Mouse (Mus musculus): Measurements from ENCODE around the gene Mipep.

Mipep gene

GRCm38 (mm10) chr14:60784427-60785315 lies at the start of gene Mipep:
Gene Mipep, plus strand, starts transcription at chr14:60784573.
- peak; percentile 88 for DNase-seq (ENCODE audit: low spot score)

GRCm38 (mm10) chr14:60735206-60735605 lies 49.2 kb upstream of the Mipep start:
- no peak for DNase-seq (ENCODE audit: low spot score)

GRCm38 (mm10) chr14:60735848-60736547 lies 48.4 kb upstream of the Mipep start:
- no peak for DNase-seq (ENCODE audit: low spot score)

DNA sequence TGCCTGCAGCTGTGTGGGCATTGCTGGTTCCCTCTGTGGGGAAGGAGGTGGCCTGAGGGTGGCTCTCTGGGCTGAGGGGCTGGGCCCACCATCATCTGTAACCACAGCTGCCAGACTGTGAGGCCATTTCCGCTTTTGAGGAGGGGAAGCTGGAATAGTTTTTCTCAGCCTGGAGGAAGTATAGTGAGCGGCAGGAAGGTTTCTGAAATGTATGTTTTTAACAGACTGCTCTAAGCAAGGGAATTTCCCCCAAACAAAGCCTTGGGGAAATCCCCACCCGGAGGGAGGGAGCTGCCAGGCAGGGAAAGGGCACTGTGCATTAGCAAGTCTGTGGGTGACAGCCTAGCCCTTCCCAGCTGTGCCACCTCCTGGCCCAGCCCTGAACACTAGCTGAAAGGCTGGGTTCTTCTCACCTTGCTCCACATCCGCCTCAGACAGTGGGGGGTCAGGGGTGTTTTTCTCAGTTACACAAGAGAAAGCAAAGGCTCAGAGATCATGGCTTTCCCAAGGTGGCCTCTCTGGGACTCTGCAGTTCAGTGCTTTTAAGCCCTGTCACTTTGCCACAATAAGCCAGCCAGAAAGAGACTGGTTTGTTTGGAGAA lies 47.7 kb upstream of the Mipep start:
- peak; percentile 77 for DNase-seq (ENCODE audit: low spot score)

DNA sequence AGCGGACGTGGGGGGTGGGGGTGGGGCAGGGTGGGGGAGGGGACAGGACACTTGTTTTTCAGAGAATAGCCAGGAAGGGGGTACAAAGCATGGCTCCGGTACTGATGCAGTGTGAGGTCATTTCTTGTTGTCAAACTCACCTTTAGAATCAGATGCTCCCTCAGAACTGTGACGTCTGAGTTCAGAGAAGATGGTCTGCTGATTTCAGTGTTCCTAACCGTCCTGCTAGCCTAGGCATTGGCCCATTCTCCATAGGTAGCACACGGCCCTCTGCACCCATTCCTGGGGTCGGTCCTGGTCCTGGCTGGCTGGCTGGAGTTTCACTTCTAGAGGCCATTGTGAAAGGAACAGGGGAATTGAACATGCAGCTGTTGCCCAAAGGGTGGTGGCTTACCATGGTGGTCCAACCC lies 47.2 kb upstream of the Mipep start:
- no peak for DNase-seq (ENCODE audit: low spot score)

- DNase-seq (ENCODE audit: low spot score) = peak; percentile 69
Observed at GRCm38 (mm10) chr14:60738434-60738938, 45.9 kb upstream of the Mipep start.

GRCm38 (mm10) chr14:60739155-60739554 lies 45.2 kb upstream of the Mipep start:
- no peak for DNase-seq (ENCODE audit: low spot score)

GRCm38 (mm10) chr14:60739616-60740015 lies 44.8 kb upstream of the Mipep start:
- no peak for DNase-seq (ENCODE audit: low spot score)

GRCm38 (mm10) chr14:60740507-60740906 lies 43.9 kb upstream of the Mipep start:
- DNase-seq (ENCODE audit: low spot score) = no peak

- DNase-seq (ENCODE audit: low spot score) = no peak
Observed at GRCm38 (mm10) chr14:60741033-60741432, 43.3 kb upstream of the Mipep start.

DNA sequence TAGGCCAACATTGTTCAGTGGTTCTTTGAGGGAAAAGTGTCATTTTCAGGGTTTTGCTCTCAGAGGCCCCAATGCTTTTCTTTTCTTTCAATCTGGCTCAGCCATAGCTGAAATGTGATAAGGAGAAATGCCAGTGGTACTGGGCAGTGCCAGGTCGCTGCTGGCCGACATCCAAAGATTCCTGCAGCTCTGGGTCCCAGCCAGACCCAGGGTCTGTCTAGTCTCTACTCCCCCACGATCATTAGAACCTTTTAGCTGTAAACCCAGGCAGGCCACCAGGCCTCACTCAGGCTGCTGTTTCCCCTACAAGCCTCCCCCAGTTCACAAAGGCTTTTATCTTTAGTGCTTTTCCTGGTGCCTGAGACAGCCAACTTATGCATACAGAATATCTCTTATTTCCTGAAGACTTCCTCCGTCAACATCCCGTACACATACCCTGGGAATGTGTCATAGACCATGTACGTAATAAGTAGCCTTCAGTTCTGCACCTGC lies 42.8 kb upstream of the Mipep start:
- no peak for DNase-seq (ENCODE audit: low spot score)

- DNase-seq (ENCODE audit: low spot score) = no peak
Observed at GRCm38 (mm10) chr14:60743681-60744080, 40.7 kb upstream of the Mipep start.

DNA sequence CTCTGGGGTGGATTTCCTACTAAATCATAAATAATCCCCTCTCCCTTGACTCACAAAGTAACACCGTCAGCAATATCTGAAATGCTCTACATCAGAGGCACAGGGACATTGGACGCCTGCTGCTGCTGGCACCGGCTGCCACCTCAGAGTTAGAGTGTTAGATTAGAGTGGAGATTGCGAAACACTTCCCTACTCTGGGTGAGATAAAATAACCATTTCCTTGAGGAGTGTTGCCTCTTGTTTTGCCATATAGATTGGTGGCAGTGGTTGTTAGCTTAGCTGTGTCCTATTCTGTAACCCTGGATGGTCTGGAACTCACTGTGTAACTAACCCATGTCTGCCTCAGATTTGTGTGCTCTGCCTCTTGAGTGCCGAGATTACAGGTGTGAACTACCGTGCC lies 39.2 kb upstream of the Mipep start:
- DNase-seq (ENCODE audit: low spot score) = peak; percentile 68

DNA sequence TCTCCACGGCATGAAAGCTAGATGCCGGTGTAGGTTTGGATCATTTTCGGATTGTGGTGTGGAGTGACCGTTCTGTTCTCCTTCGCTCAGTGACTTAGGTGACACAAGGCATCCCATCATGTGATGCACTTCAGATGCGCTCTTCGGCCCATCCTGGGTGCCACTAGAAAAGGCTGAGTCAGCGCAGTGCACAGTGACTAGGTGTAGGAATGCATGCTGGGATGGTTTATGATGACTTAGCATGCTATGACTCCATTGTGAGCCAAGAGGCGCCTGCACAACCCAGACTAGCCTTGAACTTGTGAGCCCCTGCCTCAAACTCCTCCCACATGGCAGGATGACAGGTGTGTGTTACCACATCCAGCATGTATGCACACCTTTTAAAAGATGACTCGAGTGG lies 38.2 kb upstream of the Mipep start:
- no peak for DNase-seq (ENCODE audit: low spot score)

- no peak for DNase-seq (ENCODE audit: low spot score)
Observed at GRCm38 (mm10) chr14:60747154-60747870, 37.1 kb upstream of the Mipep start.

DNA sequence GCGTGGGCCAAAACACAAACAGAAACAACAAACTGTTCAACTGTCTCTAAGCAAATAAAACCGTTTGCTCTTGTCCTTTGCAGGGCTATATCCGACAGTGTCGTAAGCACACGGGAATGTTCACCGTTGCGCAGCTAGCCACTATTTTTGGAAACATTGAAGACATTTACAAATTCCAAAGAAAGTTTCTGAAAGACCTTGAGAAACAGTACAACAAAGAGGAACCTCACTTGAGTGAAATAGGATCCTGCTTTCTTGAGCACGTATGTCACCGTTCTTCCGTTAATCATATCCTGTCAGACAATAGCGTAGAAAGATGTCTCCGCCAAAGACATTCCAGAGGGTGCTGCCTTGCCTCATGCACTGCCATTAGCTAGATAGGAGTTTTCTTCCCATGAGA lies 34.5 kb upstream of the Mipep start:
- DNase-seq (ENCODE audit: low spot score) = no peak

DNA sequence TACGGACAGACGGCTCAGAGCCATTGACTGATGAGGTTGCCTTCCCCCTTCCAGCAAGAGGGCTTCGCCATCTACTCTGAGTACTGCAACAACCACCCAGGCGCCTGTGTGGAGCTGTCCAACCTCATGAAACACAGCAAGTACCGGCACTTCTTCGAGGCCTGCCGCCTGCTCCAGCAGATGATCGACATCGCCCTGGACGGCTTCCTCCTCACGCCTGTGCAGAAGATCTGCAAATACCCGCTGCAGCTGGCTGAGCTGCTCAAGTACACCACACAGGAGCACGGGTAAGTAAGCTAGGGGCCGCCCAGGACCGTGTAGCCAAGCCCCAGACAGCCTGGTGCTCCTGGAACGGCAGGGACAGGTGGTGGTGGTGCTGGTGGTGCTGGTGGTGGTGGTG lies 32.8 kb upstream of the Mipep start:
- no peak for DNase-seq (ENCODE audit: low spot score)

DNA sequence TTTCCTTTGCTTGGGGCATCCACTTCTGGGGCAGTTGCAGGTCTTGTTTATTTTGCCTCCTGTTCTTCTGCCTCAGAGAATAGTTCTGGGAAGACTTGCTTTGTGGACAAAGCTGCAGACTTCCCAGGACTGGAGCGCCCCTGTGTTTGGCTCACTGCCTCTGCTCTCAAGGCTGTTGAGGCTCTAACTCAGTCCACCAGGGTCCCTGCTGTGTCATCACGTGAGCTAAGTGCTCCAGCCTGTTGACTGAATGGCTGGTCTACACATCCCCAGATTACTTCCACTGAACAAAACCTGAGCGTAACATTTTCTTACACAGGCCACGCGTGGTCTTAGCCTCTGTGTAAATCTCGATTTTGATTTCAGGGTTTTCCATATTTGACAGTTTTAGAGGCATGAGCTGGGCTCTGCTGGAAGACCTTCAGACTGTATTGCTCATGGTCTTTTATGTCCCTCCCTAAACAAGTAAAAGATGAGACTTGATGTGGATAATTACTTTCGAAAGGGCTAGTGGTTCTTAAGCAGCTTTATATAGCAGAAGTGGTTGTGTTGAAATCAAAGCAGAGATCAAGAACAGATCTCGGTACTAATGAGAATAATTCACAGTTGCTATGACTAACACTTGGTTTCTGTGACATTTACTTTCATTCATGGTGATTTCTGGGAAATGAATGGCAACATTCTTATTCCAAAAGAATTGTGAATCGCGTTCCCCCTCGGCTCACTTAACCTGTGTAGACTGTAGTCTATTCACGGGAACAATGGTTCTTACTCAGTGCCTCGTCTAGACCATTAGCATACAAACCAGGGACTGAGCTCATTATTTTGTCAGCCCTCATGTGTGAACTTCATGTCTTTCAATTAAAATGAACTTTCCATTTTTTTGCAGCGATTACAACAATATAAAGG lies 31.2 kb upstream of the Mipep start:
- no peak for DNase-seq (ENCODE audit: low spot score)

DNA sequence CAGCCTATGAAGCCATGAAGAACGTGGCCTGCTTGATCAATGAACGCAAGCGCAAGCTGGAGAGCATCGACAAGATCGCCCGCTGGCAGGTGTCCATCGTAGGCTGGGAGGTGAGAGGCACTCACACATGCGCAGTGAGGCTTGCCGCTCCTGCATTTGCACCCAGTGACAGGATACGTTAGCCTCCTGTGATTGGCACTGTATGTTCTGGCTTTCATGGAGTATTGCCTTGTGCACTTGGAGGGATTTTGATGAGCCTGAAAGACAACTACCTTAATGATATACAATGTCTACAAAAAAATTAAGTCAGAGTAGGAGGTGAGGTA lies 30.6 kb upstream of the Mipep start:
- DNase-seq (ENCODE audit: low spot score) = no peak

DNA sequence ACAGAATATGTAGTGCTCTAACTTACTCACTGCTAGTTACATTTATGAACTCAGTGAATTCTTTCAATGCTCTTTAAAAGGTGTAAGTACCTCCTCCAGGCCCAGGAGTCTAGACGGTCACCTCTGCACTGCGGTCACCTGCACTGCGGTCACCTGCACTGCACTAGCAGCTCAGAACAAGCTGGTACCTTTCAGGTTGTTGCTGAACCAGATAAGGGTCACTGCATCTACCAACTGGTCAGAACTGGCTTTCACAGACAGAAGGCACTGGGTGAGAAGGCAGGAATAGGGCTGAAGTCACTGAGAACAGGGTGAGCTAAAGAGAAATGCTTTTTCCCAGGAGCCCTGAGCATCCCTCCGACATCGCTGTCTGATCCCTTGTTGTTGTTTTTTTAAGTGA lies 29.7 kb upstream of the Mipep start:
- no peak for DNase-seq (ENCODE audit: low spot score)

- DNase-seq (ENCODE audit: low spot score) = no peak
Observed at GRCm38 (mm10) chr14:60756271-60756670, 28.1 kb upstream of the Mipep start.
